Mouse (Mus musculus): Measurements from ENCODE around the gene Gstm2. TPM values are rescaled to one million over a fixed set of nuclear protein-coding genes. Genes with fewer than 3 reads are reported as not detected.

The Gstm2 gene
- polyA plus RNA-seq, 1 experiment from 2014 or later = 34.3 TPM

- no peak overlapping the region for H3K4me3 ChIP-seq
- H3K27ac ChIP-seq = no peak overlapping the region
- H3K27me3 ChIP-seq = no peaks in the 10 kb centered on the region
- H3K9ac ChIP-seq = no peak overlapping the region
- ATAC-seq (ENCODE audit: insufficient number of reproducible peaks, insufficient read depth, low FRiP score, low TSS enrichment) = no peak
- no peaks in the 10 kb centered on the region for H3K36me3 ChIP-seq
- 51% methylated on average over 3 of the region's 3 CpGs for WGBS
- H3K4me2 ChIP-seq (replicated peaks) = no peak overlapping the region
- no peaks in the 10 kb centered on the region for H3K9me3 ChIP-seq
- H3K4me1 ChIP-seq = no peaks in the 10 kb centered on the region
These were observed 46.9 kb downstream of the Gstm2 start for GRCm38 (mm10) chr3:107939403-107939802.

DNA sequence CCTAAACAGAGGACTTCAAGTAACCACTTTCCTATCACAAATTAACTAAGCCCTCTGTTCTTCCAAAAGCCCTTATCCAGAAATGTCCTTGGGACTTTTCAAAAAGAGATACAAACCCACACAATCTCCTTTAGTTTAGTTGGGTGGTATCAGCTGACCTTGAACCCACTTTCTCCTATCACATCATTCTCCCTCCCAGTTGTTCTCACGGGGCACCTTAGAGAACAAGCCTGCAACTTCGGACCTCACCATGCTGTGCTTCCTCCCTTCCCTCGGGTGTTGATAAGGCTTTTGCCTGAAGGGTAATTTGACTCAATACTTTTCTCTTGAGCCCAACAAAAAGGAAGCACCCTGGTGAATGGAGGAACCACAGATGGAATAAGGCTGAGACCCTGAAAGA, 50.4 kb downstream of the Gstm2 start:
- no peaks in the 10 kb centered on the region for H3K27me3 ChIP-seq
- H3K9ac ChIP-seq = no peak overlapping the region
- ATAC-seq (ENCODE audit: insufficient number of reproducible peaks, insufficient read depth, low FRiP score, low TSS enrichment) = no peak
- no peaks in the 10 kb centered on the region for H3K36me3 ChIP-seq
- H3K4me3 ChIP-seq = no peak overlapping the region
- no peaks in the 10 kb centered on the region for H3K9me3 ChIP-seq
- H3K4me2 ChIP-seq (replicated peaks) = no peak overlapping the region
- 0 out of 2 replicates have a peak, but pooled peaks cover 12% of the 10 kb centered on the region for H3K4me1 ChIP-seq
- no peak overlapping the region for H3K27ac ChIP-seq
- WGBS = 59% methylated on average over 3 of the region's 3 CpGs

DNA sequence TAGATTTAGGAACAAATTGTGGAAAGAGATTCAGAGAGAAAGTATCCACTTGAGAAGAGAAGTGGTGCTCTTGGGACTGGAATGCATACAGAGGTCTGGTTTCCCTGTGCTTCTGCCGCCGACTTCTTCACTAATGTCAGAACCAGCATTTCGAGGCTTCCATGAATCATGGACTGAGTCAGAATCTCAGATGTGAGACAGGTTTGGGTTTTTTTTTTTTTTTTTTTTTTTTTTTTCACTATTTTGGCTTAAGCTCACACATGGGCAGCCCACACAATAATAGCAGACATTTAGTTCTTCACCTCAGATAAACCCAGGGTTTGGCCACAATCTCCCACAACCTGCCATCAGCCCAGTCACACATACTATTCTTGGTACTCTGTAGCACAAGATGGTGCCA, 51.0 kb downstream of the Gstm2 start:
- no peak for ATAC-seq (ENCODE audit: insufficient number of reproducible peaks, insufficient read depth, low FRiP score, low TSS enrichment)
- Histone ChIP-seq H3K27me3 (no peaks in the 10 kb centered on the region), H3K9me3 (no peaks in the 10 kb centered on the region), H3K36me3 (no peaks in the 10 kb centered on the region), H3K9ac (no peak overlapping the region), H3K27ac (no peak overlapping the region), H3K4me1 (0 out of 2 replicates have a peak, but pooled peaks cover 12% of the 10 kb centered on the region), H3K4me2 (replicated peaks) (no peak overlapping the region), H3K4me3 (no peak overlapping the region)
- 86% methylated on average over 3 of the region's 3 CpGs for WGBS

DNA sequence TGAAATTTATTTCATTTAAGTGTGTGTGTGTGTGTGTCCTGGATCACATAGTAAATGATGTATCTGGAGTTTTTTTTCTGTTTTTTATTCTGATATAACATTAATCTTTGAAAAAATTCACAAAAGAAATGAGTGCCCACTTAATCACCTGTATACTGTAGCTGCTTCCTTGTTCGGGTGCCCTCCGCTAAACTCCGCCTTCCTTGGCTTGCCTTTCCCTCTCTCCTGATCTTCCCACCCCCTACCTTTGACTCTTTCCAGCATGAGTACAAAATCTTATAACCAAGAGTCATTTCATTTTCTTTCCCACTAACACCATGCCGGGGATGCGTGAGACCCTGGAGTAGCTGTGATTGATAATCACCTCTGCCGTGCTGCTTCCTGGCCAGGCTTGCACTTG, 54.1 kb downstream of the Gstm2 start:
- H3K9me3 ChIP-seq = no peaks in the 10 kb centered on the region
- no peak overlapping the region for H3K4me2 ChIP-seq (replicated peaks)
- no peak for ATAC-seq (ENCODE audit: insufficient number of reproducible peaks, insufficient read depth, low FRiP score, low TSS enrichment)
- WGBS = 80% methylated on average over 6 of the region's 6 CpGs
- no peaks in the 10 kb centered on the region for H3K27me3 ChIP-seq
- H3K36me3 ChIP-seq = no peaks in the 10 kb centered on the region
- no peak overlapping the region for H3K9ac ChIP-seq
- no peak overlapping the region for H3K4me3 ChIP-seq
- H3K4me1 ChIP-seq = 0 out of 2 replicates have a peak, but pooled peaks cover 12% of the 10 kb centered on the region
- H3K27ac ChIP-seq = no peak overlapping the region

Other genes starting within 250 kb of the Gstm2 start
- 7.2 TPM in 2 replicates for gene Csf1, start 226.0 kb downstream of the Gstm2 start, polyA plus RNA-seq (2016; fragmentation: Nextera tagmentation; extraction: Ambion mirVana)
- gene Eps8l3, start 109.2 kb downstream of the Gstm2 start, polyA plus RNA-seq (2016; fragmentation: Nextera tagmentation; extraction: Ambion mirVana) = not detected in 2 replicates
- 241 and 255 TPM in 2 replicates for gene Gstm5, start 90.6 kb downstream of the Gstm2 start, polyA plus RNA-seq (2016; fragmentation: Nextera tagmentation; extraction: Ambion mirVana)
- 36.9 and 39.5 TPM in 2 replicates for gene Gstm7, start 54.6 kb downstream of the Gstm2 start, polyA plus RNA-seq (2016; fragmentation: Nextera tagmentation; extraction: Ambion mirVana)
- gene Gstm6, start 42.7 kb downstream of the Gstm2 start, polyA plus RNA-seq (2016; fragmentation: Nextera tagmentation; extraction: Ambion mirVana) = 10.9 and 12.7 TPM in 2 replicates
- gene Gstm3, start 17.2 kb downstream of the Gstm2 start, polyA plus RNA-seq (2016; fragmentation: Nextera tagmentation; extraction: Ambion mirVana) = not detected in 2 replicates
- 45.2 and 46.5 TPM in 2 replicates for gene Gstm1, start 31.5 kb upstream of the Gstm2 start, polyA plus RNA-seq (2016; fragmentation: Nextera tagmentation; extraction: Ambion mirVana)
- gene Gstm4, start 58.4 kb upstream of the Gstm2 start, polyA plus RNA-seq (2016; fragmentation: Nextera tagmentation; extraction: Ambion mirVana) = 14.4 and 16.6 TPM in 2 replicates
- 48.4 and 50.9 TPM in 2 replicates for gene Ampd2, start 100.2 kb upstream of the Gstm2 start, polyA plus RNA-seq (2016; fragmentation: Nextera tagmentation; extraction: Ambion mirVana)
- 0.47 and 0.55 TPM in 2 replicates for gene Gnat2, start 106.3 kb upstream of the Gstm2 start, polyA plus RNA-seq (2016; fragmentation: Nextera tagmentation; extraction: Ambion mirVana)
- 196 and 207 TPM in 2 replicates for gene Gnai3, start 159.7 kb upstream of the Gstm2 start, polyA plus RNA-seq (2016; fragmentation: Nextera tagmentation; extraction: Ambion mirVana)
- gene Gpr61, start 168.4 kb upstream of the Gstm2 start, polyA plus RNA-seq (2016; fragmentation: Nextera tagmentation; extraction: Ambion mirVana) = 0.36 and 0.43 TPM in 2 replicates
- 7.9 and 8.5 TPM in 2 replicates for gene Amigo1, start 199.9 kb upstream of the Gstm2 start, polyA plus RNA-seq (2016; fragmentation: Nextera tagmentation; extraction: Ambion mirVana)
- 2.6 and 2.7 TPM in 2 replicates for gene Cyb561d1, start 214.8 kb upstream of the Gstm2 start, polyA plus RNA-seq (2016; fragmentation: Nextera tagmentation; extraction: Ambion mirVana)
- 27.2 and 29.4 TPM in 2 replicates for gene Atxn7l2, start 224.5 kb upstream of the Gstm2 start, polyA plus RNA-seq (2016; fragmentation: Nextera tagmentation; extraction: Ambion mirVana)
- 0.85 and 1.1 TPM in 2 replicates for gene Sypl2, start 240.2 kb upstream of the Gstm2 start, polyA plus RNA-seq (2016; fragmentation: Nextera tagmentation; extraction: Ambion mirVana)

Data from embryonic facial prominence, embryonic 12.5 days (tissue).